Mouse (Mus musculus) CH12.LX (cell line): ENCODE measurements around the gene Fcgr4. TPM values are rescaled to one million over a fixed set of nuclear protein-coding genes. Genes with fewer than 3 reads are reported as not detected.

Source experiments
- DNase-seq: peaks from one replicate; pipeline ENCODE4 v3.0.0-alpha.2; 2013; ENCODE audit errors: extremely low read depth
- H3K27ac ChIP-seq: 2 replicates; pipeline ENCODE4 v1.5.1; 2012; ENCODE audit warnings: low read depth, mild to moderate bottlenecking, control low read depth, moderate library complexity; ENCODE audit not compliant: insufficient read depth
- H3K27me3 ChIP-seq: replicated peaks from 2 replicates; pipeline ENCODE3; 2012; ENCODE audit warnings: inconsistent platforms
- H3K36me3 ChIP-seq, 2 experiments: replicated peaks in 1 of 2; 2 replicates each; pipeline versions ENCODE3 to v1.6.1; 2012; ENCODE audit warnings: inconsistent platforms in 1 of 2, low read length in 1 of 2, mild to moderate bottlenecking in 1 of 2, mixed read lengths in 1 of 2, moderate library complexity in 1 of 2; ENCODE audit not compliant: control insufficient read depth in 1 of 2, insufficient read depth in 1 of 2
- H3K4me1 ChIP-seq, 2 experiments: 2 replicates each; pipeline ENCODE4 v1.6.1; 2012; ENCODE audit warnings: inconsistent platforms in 1 of 2, moderate library complexity in 1 of 2; ENCODE audit not compliant: insufficient read depth in 2 of 2, control insufficient read depth in 1 of 2
- H3K4me2 ChIP-seq: 2 replicates; pipeline ENCODE4 v1.6.1; 2012; ENCODE audit warnings: low read depth, mild to moderate bottlenecking, control low read depth; ENCODE audit not compliant: poor library complexity, insufficient read depth, severe bottlenecking
- H3K4me3 ChIP-seq, 3 experiments: fragments of 150-350 bp in 1 of 3; sonication (generic) in 1 of 3; replicated peaks in 1 of 3; 2 replicates each; pipeline versions ENCODE3 to v1.5.1; 2011 to 2012; ENCODE audit warnings: low read depth in 2 of 3, low read length in 2 of 3, mild to moderate bottlenecking in 2 of 3, moderate library complexity in 2 of 3, control low read depth in 1 of 3, improper control_type of control experiment in 1 of 3, inconsistent platforms in 1 of 3, mixed read lengths in 1 of 3; ENCODE audit not compliant: poor library complexity in 1 of 3
- H3K79me2 ChIP-seq: replicated peaks from 2 replicates; pipeline ENCODE4 v1.6.1; 2012; ENCODE audit warnings: mild to moderate bottlenecking, moderate library complexity; ENCODE audit not compliant: control insufficient read depth, poor library complexity, insufficient read depth, severe bottlenecking; ENCODE audit errors: extremely low read depth
- H3K9ac ChIP-seq: 2 replicates; pipeline ENCODE4 v1.6.1; 2012; ENCODE audit warnings: low read depth, mild to moderate bottlenecking, control low read depth, moderate library complexity; ENCODE audit not compliant: insufficient read depth
- H3K9me3 ChIP-seq: replicated peaks from 2 replicates; pipeline ENCODE3; 2012; ENCODE audit warnings: low read length, inconsistent platforms, mixed read lengths
- CHD1 ChIP-seq: IDR thresholded peaks from 2 replicates; pipeline ENCODE4 v1.6.1; 2012; ENCODE audit warnings: low read depth, low read length, improper control_type of control experiment, inconsistent platforms
- CTCF ChIP-seq, 2 experiments: IDR thresholded peaks in 1 of 2; conservative IDR thresholded peaks in 1 of 2; 2 replicates each; pipeline ENCODE4 v1.5.1; 2011 to 2012; ENCODE audit warnings: low read depth in 2 of 2, low read length in 2 of 2, improper control_type of control experiment in 1 of 2, inconsistent platforms in 1 of 2, mild to moderate bottlenecking in 1 of 2, moderate library complexity in 1 of 2
- ELF1 ChIP-seq: IDR thresholded peaks from 2 replicates; pipeline ENCODE4 v1.6.1; 2014; ENCODE audit warnings: low read depth, mild to moderate bottlenecking, inconsistent platforms, low read length, improper control_type of control experiment
- GABPA ChIP-seq: IDR thresholded peaks from 2 replicates; pipeline ENCODE4 v1.6.1; 2012; ENCODE audit warnings: low read depth, low read length, improper control_type of control experiment, inconsistent platforms; ENCODE audit not compliant: insufficient replicate concordance
- HCFC1 ChIP-seq: IDR thresholded peaks from 2 replicates; pipeline ENCODE4 v1.6.1; 2012; ENCODE audit warnings: low read depth, mild to moderate bottlenecking, inconsistent platforms, low read length, improper control_type of control experiment
- IRF4 ChIP-seq: IDR thresholded peaks from 2 replicates; pipeline ENCODE4 v1.6.1; 2014; ENCODE audit warnings: low read depth, mild to moderate bottlenecking, inconsistent platforms, low read length, improper control_type of control experiment
- MAX ChIP-seq: IDR thresholded peaks from 2 replicates; pipeline ENCODE4 v1.6.1; 2011; ENCODE audit warnings: low read length, improper control_type of control experiment
- MEF2A ChIP-seq: IDR thresholded peaks from 2 replicates; pipeline ENCODE4 v1.6.1; 2014; ENCODE audit warnings: low read depth, mild to moderate bottlenecking, inconsistent platforms, low read length, improper control_type of control experiment, borderline replicate concordance
- MXI1 ChIP-seq: IDR thresholded peaks from 2 replicates; pipeline ENCODE4 v1.6.1; 2011; ENCODE audit warnings: mild to moderate bottlenecking, low read depth, low read length, improper control_type of control experiment
- MYC ChIP-seq: IDR thresholded peaks from 2 replicates; pipeline ENCODE4 v1.6.1; 2011; ENCODE audit warnings: low read depth, mild to moderate bottlenecking, improper control_type of control experiment, low read length
- NELFE ChIP-seq: IDR thresholded peaks from 2 replicates; pipeline ENCODE4 v1.6.1; 2011; ENCODE audit warnings: low read depth, low read length, improper control_type of control experiment
- NRF1 ChIP-seq: IDR thresholded peaks from 2 replicates; pipeline ENCODE4 v1.6.1; 2014; ENCODE audit warnings: low read depth, mild to moderate bottlenecking, inconsistent platforms, low read length, improper control_type of control experiment, moderate library complexity
- POLR2A ChIP-seq: IDR thresholded peaks from 2 replicates; pipeline ENCODE4 v1.6.1; 2011; ENCODE audit warnings: low read depth, mild to moderate bottlenecking, improper control_type of control experiment, low read length
- POLR2AphosphoS2 ChIP-seq: IDR thresholded peaks from 2 replicates; pipeline ENCODE4 v1.6.1; 2011; ENCODE audit warnings: low read depth, low read length, improper control_type of control experiment
- RAD21 ChIP-seq: IDR thresholded peaks from 2 replicates; pipeline ENCODE4 v1.6.1; 2011; ENCODE audit warnings: low read depth, mild to moderate bottlenecking, low read length, improper control_type of control experiment, moderate library complexity
- SMC3 ChIP-seq: IDR thresholded peaks from 2 replicates; pipeline ENCODE4 v1.6.1; 2011; ENCODE audit warnings: low read depth, low read length, improper control_type of control experiment
- UBTF ChIP-seq: IDR thresholded peaks from 2 replicates; pipeline ENCODE4 v1.6.1; 2012; ENCODE audit warnings: low read depth, mild to moderate bottlenecking, inconsistent platforms, low read length, improper control_type of control experiment, moderate library complexity
- USF1 ChIP-seq: IDR thresholded peaks from 2 replicates; pipeline ENCODE4 v1.6.1; 2014; ENCODE audit warnings: low read depth, mild to moderate bottlenecking, inconsistent platforms, low read length, improper control_type of control experiment
- ZC3H11A ChIP-seq: IDR thresholded peaks from 2 replicates; pipeline ENCODE4 v1.6.1; 2012; ENCODE audit warnings: low read depth, mild to moderate bottlenecking, inconsistent platforms, low read length, improper control_type of control experiment
- ZKSCAN1 ChIP-seq: IDR thresholded peaks from 2 replicates; pipeline ENCODE4 v1.6.1; 2012; ENCODE audit warnings: low read depth, inconsistent platforms, low read length, improper control_type of control experiment, borderline replicate concordance
- ZNF384 ChIP-seq: IDR thresholded peaks from 2 replicates; pipeline ENCODE4 v1.6.1; 2012; ENCODE audit warnings: low read depth, low read length, improper control_type of control experiment, inconsistent platforms
- dilution Hi-C: fragments of 300-500 bp; cut with MboI; formaldehyde crosslinking; loops from 2 replicates; pipeline ENCODE4 v1.14.3; 2020; ENCODE audit warnings: low sequenced_read_pairs; ENCODE audit not compliant: extremely low pct_unique_long_range_greater_than_20kb, extremely low pct_ligation_motif_present
- in situ Hi-C: fragments of 300-500 bp; cut with MboI; formaldehyde crosslinking; loops from 3 replicates; pipeline ENCODE4 v1.14.3; 2019; ENCODE audit warnings: low sequenced_read_pairs, low pct_ligation_motif_present, low pct_unique_long_range_greater_than_20kb, mixed read lengths
- polyA plus RNA-seq: library from polyadenylated mRNA; unstranded; fragments of >175 nt; gene quantifications from 2 replicates; pipeline ENCODE4 v1.2.1, GENCODE M21; 2012; ENCODE audit warnings: low read depth; ENCODE audit not compliant: insufficient read length
- total RNA-seq, 2 experiments: library from RNA; depleted of rRNA; stranded (reverse); fragments of 300-350 nt in 1 of 2; fragments of >200 nt in 1 of 2; gene quantifications; 2 replicates each; pipeline ENCODE4 v1.2.3; 2012 to 2014

Fcgr4 gene
- total and polyA plus RNA-seq, 3 experiments = 41.8 to 56.8 (median 52.8) TPM

- Histone ChIP-seq H3K36me3 (no peaks in the 10 kb centered on the region), H3K4me3 (no peak overlapping the region), H3K4me1 (peaks cover 6 to 35% of the 10 kb centered on the region in 2 experiments), H3K79me2 (no peaks in the 10 kb centered on the region), H3K9ac (no peak overlapping the region), H3K9me3 (no peaks in the 10 kb centered on the region), H3K27me3 (no peaks in the 10 kb centered on the region), H3K4me2 (no peak overlapping the region), H3K27ac (no peak overlapping the region)
- in situ Hi-C loops = loop anchor here (25.0 kb wide), 1 partner anchor 355 kb away; the partner anchor contains the start of gene Olfml2b
- dilution Hi-C loops = no loop called here
- TF ChIP-seq ZC3H11A (peak; percentile 79), HCFC1 (no peak), MEF2A (no peak), IRF4 (peak; percentile 40; the same call in 1 of the 2 replicates), CTCF (conservative IDR thresholded peaks at IDR 0.05 in 1 of 2, IDR thresholded peaks at IDR 0.05 in 1 of 2; ENCODE audit: low read depth in 2 of 2, low read length in 2 of 2) (peak; percentile 61 to 93; a peak in 3 of 4 replicates), ZNF384 (0 out of 2 replicates have a peak, but pooled peaks have one; percentile 37), USF1 (no peak), RAD21 (peak; percentile 90), GABPA (no peak), ZKSCAN1 (no peak), NELFE (no peak), MYC (peak; percentile 64), SMC3 (peak; percentile 97)
- DNase-seq = peak; percentile 78
Measured at GRCm38 (mm10) chr1:170992550-170992949, 26.2 kb upstream of the Fcgr4 start.

DNA sequence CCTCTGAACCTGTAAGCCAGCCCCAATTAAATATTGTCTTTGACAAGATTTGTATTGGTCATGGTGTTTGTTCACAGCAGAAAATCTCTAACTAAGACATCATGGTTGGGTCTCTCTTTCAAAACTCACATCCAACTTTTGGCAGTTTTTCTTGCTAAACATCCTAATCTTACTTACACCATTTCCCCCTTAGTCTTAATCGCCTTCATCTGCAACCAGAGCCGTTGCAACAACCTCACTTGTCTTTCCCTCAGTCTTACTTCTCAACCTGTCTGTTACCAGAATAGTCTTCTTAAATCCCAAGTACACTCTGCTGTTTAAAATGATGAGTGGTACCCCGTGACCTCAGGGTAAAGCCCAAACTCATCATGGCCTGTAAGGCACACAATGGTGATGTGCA is 22.7 kb upstream of the Fcgr4 start:
- dilution Hi-C loops = no loop called here
- in situ Hi-C loops = loop anchor here (25.0 kb wide), 1 partner anchor 359 kb away; the partner anchor contains the start of gene Olfml2b

GRCm38 (mm10) chr1:170996753-170997152 is 22.0 kb upstream of the Fcgr4 start:
- H3K4me2 ChIP-seq = no peak overlapping the region
- dilution Hi-C loops = no loop called here
- no peak overlapping the region for H3K9ac ChIP-seq
- H3K36me3 ChIP-seq = no peaks in the 10 kb centered on the region
- H3K27me3 ChIP-seq = no peaks in the 10 kb centered on the region
- H3K4me3 ChIP-seq = no peak overlapping the region
- in situ Hi-C loops = loop anchor here (25.0 kb wide), 1 partner anchor 359 kb away; the partner anchor contains the start of gene Olfml2b
- H3K4me1 ChIP-seq = peaks cover 3 to 39% of the 10 kb centered on the region in 2 experiments
- no peaks in the 10 kb centered on the region for H3K9me3 ChIP-seq
- DNase-seq = peak; percentile 78
- H3K27ac ChIP-seq = no peak overlapping the region
- peak; percentile 89 for TF ChIP-seq SMC3
- TF ChIP-seq MXI1 = no peak
- no peak for TF ChIP-seq HCFC1
- no peak for TF ChIP-seq POLR2AphosphoS2
- no peak for TF ChIP-seq POLR2A
- TF ChIP-seq CHD1 = no peak
- TF ChIP-seq ELF1 = peak; percentile 10; the same call in 1 of the 2 replicates
- peak; percentile 77 to 89 for TF ChIP-seq CTCF (conservative IDR thresholded peaks at IDR 0.05 in 1 of 2, IDR thresholded peaks at IDR 0.05 in 1 of 2; ENCODE audit: low read depth in 2 of 2, low read length in 2 of 2)
- TF ChIP-seq ZNF384 = peak; percentile 34; the same call in 1 of the 2 replicates
- TF ChIP-seq MEF2A = 0 out of 2 replicates have a peak, but pooled peaks have one; percentile 17
- peak; percentile 74 for TF ChIP-seq ZC3H11A
- 0 out of 2 replicates have a peak, but pooled peaks have one; percentile 39 for TF ChIP-seq MYC
- TF ChIP-seq NRF1 = no peak
- TF ChIP-seq RAD21 = peak; percentile 83
- TF ChIP-seq MAX = no peak
- peak; percentile 44; the same call in 1 of the 2 replicates for TF ChIP-seq IRF4
- no peaks in the 10 kb centered on the region for H3K79me2 ChIP-seq

More for the DNA sequence above, 22.7 kb upstream of the Fcgr4 start:
- Histone ChIP-seq H3K4me1 (peaks cover 3 to 39% of the 10 kb centered on the region in 2 experiments), H3K4me3 (no peak overlapping the region), H3K27me3 (no peaks in the 10 kb centered on the region), H3K4me2 (no peak overlapping the region), H3K9me3 (no peaks in the 10 kb centered on the region), H3K79me2 (no peaks in the 10 kb centered on the region), H3K36me3 (no peaks in the 10 kb centered on the region), H3K9ac (no peak overlapping the region), H3K27ac (no peak overlapping the region)
- DNase-seq = no peak
- no peak for TF ChIP-seq UBTF
- no peak for TF ChIP-seq CTCF (conservative IDR thresholded peaks at IDR 0.05 in 1 of 2, IDR thresholded peaks at IDR 0.05 in 1 of 2; ENCODE audit: low read depth in 2 of 2, low read length in 2 of 2)
